Mouse (Mus musculus): ENCODE measurements around the gene Kcnc1.

GRCm38 (mm10) chr7:46410727-46411126, 14.4 kb downstream of the Kcnc1 start:
- TF ChIP-seq POLR2A (IDR thresholded peaks at IDR 0.05; ENCODE audit: low read depth, low read length) = no peak
- TF ChIP-seq CTCF (conservative IDR thresholded peaks at IDR 0.05; ENCODE audit: insufficient read depth, insufficient read length, low read depth, low read length) = no peak
